Mouse (Mus musculus) erythroblast, adult 5-6 weeks (primary cell): ENCODE measurements around the gene Ran. TPM values are rescaled to one million over a fixed set of nuclear protein-coding genes. Genes with fewer than 3 reads are reported as not detected.
A peak's percentile ranks its signal among the peaks of the same experiment; 100 is the strongest.

Experiments
- ATAC-seq: replicated peaks from 2 replicates; pipeline ENCODE4 v1.8.0; 2016; ENCODE audit warnings: moderate number of reproducible peaks, mild to moderate bottlenecking, moderate TSS enrichment, inconsistent platforms; ENCODE audit not compliant: poor library complexity, low FRiP score, severe bottlenecking
- total RNA-seq, 2 experiments: library from RNA; stranded (forward) in 1 of 2; stranded (reverse) in 1 of 2; fragments of 150-400 nt in 1 of 2; fragments of 200-764, 138-1000 nt in 1 of 2; gene quantifications; 2 replicates each; pipeline versions ENCODE4 v1.2.3 to v1.2.4; 2015 to 2017; ENCODE audit warnings: low replicate concordance in 2 of 2

Gene Ran
- total RNA-seq, 2 experiments from 2014 or later, result 77.9 to 151 TPM

DNA sequence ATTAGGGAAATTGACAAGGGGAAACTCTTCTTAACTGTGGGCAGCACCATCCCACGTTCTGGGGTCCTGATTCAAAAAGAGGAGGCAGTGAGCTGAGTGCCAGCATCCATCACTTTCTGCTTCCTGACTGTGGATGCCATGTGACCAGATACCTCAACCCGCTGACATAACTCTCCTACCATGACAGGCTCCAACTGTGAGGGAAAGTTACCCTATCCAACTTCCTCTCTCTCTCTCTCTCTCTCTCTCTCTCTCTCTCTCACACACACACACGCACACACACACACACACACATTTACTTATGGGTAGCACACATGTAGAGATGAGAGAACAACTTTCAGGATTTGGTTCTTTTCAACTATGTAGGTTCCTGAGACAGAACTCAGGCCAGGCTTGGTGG, 10.3 kb upstream of the Ran start:
- no peak for ATAC-seq

DNA sequence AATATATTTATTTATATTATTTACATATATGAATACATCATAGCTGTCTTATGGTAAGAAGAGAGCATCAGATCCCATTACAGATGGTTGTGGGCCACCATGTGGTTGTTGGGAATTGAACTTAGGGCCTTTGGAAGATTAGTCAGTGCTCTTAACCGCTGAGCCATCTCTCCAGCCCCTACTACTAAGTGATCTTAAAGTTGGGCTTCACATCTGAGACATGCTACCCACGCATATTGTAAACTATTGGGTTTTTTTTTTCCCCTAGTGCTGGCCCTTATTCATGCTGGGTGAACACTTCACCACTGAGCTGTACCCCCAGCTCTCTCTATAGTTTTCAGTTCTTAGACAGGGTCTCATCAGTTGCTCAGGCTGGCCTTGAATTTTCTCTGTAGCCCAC, 8.9 kb upstream of the Ran start:
- ATAC-seq, result no peak

DNA sequence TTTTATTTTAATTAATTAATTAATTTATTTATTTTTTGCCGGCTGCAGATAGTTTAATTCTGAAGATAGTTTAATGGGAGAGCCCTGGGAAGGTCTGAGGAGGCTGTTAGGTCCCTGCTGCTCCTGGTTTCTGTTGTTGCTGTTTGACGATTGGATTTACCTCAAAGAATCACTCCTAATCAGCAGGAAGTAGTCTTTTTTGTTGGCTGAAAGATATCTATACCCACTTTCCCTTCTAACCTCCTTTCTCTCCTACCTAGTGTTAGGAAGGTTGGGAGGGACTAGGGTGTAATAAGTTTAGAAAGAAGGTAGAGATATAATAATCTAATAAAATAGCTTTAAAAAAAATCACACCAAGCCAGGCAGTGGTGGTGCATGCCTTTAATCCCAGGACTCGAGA, 4.8 kb upstream of the Ran start:
- ATAC-seq, result no peak

DNA sequence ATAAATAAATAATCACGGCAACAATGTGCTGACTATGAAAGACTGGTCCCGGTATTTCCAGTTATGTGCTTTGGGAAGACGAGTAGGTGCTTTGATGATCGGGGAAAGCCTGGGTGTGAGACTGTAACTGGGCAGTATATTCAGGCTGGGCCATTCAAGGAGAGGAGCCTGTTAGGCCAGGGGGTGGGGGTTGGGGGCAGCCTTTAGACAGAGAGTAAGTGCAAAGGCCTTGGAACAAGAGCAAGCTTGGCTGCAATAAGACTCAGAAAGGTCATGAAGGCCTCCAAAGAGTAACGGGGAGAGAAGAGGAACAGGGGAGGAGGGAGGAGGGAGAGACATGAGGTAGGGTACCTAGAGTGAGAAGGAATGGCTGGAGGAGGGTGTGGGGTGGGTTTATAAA, 4.3 kb upstream of the Ran start:
- ATAC-seq, result no peak

DNA sequence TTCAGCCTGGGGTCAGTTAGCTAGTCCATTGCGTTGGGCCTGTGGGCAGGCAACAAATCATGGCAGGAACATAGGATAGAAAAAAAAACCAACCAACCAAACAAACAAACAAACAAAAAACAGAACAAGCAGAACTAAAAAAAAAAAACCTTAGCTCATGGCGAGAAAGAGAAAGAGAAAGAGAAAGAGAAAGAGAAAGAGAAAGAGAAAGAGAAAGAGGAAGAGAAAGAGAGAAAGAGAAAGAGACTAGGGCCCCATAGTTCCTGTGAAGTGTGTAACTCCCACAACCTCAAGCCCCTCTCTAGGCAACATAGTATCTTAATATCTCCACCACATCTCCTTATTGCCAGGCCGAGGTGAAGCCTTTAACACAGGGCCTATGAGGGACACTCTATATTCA, 3.5 kb upstream of the Ran start:
- ATAC-seq, result no peak

DNA sequence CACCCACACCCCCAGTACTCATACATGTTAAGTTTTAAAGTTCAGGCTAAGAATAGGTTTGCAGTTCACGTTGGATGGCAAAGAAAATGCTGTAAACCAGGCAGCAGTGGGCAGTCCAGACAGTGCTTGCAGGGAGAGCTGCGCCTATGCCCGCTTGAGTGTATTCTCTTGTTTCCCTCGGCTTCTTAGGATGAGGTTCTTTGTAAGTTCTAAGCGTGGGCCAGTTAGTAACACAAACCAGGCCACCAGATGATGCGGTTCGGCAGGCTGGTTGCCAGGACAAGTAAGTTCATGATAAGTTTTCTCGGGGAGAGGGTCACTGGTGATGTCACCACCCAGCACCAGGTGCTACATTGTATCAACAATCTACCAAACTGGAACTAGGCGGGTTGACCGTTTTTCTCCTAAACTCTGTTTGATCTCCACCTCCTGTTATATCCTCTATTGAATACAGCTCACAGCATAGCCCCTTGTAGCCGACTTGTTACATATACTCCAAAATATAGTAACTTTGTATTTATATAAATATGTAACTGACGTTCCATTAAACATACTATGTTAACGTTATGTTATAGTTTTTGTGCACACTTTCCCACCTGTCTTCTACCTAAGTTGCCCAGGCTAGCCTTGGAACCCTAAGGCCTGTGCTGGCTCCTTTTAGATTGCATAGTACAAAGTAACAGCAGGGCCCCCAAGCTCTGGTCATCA, 933 bp upstream of the Ran start:
- peak; percentile 29 for ATAC-seq

DNA sequence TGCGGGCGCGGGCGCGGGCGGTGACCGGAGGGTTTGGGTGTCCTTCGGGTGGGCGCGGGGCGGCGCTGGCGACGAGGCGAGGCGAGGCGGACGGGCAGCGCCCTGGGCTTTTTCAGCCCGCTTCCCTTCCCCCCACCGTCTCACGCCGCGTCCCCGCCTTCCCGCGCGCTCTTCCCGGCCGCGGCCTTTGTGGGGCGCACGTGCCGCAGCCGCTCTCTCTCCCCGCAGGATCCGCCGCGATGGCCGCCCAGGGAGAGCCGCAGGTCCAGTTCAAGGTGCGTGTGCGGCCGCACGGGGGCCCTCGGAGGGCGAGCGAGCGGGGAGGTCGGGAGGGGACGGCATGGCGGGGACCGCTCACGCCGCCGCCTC, 415 bp downstream of the Ran start:
- 0 out of 2 replicates have a peak, but pooled peaks have one; percentile 26 for ATAC-seq

DNA sequence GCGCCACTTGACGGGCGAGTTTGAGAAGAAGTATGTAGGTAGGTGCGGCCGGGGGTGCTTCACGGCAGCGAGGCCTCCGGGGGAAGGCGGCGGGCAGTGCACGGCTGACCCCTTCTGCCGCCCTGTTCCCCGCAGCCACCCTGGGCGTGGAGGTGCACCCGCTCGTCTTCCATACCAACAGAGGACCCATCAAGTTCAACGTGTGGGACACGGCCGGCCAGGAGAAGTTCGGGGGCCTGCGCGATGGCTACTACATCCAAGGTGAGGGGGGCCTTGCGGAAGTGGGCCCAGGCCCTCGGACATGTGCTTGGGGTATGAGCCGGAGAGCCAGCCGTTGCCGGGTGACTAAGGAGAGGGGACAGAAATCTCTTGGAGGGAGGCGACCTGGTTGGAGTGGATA, 862 bp downstream of the Ran start:
- ATAC-seq, result peak; percentile 11; the same call in 1 of the 2 replicates

DNA sequence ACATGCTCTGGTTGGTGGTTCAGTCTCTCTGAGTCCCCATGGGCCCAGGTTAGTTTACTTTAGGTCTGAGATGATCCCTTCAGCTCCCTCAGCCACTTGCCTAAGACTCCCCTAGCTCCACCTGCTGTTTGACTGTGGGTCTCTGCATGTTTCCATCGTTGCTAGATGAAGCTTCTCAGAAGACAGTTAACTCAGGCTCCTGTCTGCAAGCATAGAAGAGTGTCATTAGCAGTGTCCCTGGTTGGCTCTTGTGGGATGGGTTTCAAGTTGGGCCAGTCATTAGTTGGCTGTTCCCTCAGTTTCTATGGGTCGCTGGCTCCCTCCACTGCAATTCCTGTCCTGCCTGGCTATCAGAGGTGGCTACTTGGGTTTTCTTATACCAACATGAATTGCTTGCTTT, 5.2 kb downstream of the Ran start:
- no peak for ATAC-seq

DNA sequence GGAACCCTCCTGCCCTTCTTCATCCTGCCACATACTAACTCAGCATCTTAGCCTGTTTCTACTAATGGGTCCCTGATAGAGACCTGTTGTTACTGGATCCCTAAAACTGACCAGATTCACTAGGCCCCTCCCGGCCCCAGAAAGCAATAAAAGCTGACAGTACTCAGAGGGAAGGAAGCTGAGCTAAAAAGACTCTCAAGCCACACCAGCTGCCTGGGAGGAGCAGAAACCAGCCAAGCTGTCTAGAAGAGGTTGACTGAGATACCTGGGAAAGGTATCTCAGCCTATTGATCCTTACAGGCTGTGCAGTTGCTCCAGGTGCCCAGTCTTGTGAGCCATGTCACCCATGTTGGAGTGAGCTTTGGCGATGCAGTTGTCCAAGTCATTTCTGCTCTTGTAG, 5.9 kb downstream of the Ran start:
- no peak for ATAC-seq

DNA sequence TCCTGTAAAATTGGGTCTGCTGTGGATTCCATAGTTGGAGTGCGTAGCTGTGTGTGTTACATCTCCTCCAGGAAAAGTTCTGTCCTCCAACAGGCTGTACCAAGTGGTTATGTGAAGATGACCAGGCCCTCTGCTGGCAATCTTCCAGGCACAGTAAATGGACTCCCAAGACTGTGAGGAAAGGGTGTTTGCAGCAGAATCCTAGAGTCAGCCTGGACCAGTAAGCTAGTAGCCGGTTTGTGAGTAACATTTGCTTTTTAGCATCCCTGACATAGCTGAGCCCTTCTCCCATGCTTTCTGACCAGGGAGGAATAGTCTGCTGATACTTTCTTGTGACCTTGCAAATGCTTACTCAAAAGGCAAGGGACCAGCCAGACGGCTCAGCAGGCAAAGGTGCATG, 6.3 kb downstream of the Ran start:
- no peak for ATAC-seq

DNA sequence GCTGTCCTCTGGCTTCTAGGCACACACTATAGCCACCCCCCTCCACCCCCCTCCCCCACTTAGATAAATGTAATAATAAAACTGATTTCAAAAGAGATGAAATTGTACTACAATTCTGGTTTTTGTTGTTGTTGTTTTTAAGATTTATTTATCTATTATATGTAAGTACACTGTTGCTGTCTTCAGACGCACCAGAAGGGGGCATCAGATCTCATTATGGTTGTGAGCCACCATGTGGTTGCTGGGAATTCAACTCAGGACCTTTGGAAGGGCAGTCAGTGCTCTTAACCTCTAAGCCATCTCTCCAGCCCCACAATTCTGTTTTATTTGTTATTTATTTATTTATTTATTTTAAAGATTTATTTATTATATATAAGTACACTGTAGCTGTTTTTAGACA, 6.8 kb downstream of the Ran start:
- no peak for ATAC-seq

DNA sequence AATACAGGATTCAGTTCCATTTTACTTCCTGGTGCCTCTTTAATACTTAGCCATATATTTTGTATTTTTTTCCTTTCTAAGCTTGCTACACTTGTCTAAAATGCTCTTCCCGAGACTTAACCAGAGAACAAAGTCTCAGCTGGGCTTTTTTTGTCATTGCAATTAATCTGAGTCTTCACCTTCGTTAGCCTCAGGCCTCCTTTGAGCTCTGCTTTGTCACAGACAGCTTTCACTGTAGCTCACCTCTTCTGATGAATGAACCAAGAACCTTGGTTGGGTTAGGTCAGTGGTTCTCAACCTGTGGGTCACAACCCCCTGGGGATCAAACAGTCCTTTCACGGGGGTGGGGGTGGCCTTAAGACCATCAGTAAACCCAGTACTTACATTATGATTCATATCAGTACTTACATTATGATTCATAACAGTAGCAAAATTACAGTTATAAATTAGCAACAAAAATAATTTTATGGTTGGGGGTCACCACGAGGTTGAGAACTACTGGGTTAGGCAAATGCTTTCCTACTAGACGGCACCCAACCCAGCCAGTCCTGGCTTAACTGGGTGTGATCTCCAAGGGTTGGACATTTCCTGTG, 9.4 kb downstream of the Ran start:
- no peak for ATAC-seq

DNA sequence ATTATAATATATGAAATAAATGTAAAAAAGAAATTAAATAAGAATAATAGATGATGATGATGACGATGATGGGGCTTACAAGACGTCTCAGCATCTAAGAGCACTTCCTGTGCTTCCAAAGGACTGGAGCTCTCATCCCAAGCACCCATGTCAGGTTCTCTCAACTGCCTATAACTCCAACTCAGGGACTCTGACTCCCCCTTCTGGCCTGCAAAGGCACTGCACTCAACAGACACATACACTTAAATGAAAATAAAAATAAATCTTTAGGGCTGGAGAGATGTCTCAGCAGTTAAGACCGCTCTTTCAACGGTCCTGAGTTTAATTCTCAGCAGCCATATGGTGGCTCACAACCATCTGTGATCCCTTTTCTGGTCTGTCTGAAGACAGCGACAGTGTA, 16.8 kb downstream of the Ran start:
- no peak for ATAC-seq

DNA sequence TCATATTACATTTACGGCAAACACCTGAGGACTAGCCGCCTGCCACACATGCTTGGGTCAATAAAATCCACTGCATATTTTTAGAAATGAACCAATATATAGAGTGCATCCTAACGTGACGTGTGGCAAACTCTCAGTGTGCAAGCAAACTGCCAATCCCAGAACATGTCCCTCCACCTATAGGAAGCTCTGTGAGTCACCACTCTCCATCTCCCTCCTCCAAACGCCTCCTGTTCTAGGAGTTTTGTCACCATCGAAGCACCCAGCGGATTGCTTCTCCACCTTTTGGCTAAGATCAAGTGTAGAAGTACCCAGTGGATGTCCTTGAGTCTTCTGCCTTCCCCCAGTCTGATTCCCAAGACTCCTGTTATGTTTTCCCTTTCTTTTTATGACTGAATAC, 17.9 kb downstream of the Ran start:
- no peak for ATAC-seq

DNA sequence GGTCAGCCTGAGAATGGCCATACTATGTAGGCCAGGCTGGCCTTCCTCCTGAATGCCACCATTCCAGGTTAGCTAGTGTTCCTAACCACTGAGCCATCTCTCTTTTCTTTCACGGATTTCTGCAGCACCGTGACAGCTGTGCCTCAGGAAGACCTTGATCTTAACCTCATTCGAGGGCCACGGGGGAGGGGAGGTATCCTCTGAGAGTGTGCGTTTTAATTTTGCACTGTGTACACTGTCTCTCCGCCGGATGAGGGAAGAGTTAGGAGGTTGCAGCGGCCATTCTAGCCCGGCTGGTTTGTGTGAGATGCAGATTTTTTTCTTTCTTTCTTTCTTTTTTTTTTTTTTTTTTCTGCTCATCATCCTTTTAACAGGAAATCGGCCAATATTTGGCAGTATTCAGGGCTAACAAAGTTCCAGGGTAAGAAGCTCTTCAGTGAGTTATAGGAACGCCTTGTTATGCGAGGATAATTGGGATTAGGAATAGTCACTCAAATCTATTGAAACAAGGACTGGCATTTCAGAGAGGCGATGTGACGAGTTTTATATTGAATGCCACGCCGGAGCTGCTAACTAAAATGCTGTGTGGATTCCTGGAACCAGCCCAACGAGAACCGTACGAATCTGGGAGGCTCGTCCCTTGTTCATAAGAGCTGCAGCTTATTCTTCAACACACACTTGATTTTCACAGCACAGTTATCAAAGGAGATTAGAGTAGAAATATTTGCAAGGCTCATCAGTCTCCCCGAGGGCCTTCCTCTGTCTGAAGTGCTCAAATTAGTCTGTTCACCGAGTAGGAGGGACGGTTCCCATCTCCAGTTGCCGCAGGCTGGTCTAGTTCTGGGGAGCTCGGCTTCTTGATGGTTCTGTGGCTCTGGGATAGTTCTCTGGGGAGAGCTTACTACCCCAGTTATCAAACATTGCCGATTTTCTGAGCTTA, 26.0 kb downstream of the Ran start:
- ATAC-seq, result no peak

DNA sequence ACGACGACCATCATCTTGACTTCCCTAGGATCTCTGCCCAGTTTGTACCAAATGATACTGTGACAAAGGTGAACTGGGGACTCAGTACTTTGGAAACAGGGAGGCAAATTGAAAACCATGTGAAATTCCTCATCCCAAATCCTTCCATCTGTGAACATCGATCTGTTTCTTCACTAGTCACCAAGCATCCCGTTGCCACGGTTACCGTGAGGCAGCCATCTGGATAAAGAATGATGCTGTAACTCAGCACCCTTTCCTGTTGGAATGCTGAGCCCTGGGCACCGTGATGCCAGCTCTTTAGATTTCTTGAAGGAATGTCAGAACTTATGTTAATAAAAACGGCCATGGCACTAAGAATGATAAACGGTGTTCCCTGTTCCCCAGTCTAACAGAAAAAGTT, 29.5 kb downstream of the Ran start:
- no peak for ATAC-seq

DNA sequence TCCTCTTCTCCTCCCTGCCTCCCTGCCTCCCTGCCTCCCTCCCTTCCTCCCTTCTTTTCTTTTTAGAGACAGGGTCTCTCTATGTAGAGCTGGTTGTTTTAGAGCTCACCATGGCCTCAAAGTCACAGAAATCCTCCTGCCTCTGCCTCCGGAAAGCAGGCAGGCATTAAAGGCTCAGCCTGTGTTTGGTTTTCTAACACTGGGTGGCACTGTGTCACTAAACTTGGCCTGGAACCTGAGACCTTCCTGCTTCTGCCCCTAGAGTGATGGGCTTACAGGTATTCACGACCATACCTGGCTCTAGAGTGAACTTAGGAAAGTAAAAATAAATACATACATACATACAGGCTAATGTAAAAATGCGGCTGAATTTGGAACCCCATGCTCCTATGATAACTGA, 32.0 kb downstream of the Ran start:
- no peak for ATAC-seq

DNA sequence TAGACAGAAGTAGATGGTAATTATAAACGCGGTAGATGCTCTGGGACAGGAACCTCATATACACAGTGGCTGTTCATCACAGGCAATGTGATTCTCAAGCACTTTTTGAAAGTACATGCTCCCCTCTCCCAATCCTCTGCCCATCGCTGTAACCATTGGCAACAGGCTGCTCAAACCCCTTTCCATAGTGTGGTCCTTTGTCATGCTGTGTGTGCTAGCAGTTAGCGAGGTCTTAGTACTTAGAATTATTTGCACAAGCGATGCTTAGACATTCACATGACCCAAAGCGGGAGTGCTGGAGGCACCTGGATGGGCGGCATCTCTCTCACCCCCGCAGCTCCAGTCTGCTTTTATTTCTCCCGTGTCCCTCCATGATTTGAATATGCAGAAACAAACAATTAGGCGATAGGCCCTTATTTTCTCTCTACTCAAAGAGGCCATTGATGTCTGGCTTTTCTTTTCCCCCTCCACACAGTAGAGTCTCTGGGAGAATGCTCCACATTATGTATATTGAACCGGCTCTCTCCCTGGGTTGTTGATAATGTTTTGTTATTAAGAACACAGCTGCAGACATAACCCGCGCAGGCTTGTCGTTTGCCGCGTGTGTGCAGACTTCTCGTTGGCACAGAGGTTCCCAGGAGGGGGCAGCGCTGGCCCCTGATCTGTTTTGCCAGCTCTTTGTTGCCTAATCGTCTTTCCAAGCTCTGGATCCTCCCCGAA, 32.9 kb downstream of the Ran start:
- ATAC-seq, result no peak

DNA sequence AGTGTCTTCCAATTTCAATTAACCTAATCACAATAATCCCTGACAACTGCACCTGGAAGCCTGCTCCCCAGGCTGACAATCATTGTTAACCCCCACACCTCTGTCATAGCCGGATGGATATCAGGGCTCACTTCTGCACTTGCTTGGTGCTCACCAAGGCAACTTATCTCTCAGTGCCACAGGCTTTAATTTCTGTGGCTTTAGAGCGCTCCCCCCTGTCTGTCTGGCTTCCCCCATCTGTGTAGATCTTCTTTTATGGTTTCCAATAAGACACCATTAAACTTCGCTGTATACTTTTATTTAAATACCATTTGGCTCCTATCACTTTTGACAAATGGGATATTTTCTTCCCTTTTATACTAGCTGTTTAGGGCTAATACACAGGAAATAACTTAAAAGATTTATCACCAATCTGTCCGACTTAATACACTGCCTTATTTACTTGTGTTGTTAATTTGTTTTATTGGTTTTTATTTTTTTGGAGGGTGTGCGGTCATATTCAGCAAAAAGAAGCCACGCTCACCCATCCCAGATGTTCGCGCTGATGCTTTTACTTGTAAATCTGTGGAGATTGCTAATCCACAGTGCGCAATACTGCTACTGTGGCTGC, 34.9 kb downstream of the Ran start:
- ATAC-seq, result no peak
